In genomic region chr11:99101693-99102092, GRCm38 (mm10) we compare ENCODE assay signal across 27 mouse cellular contexts. TPM values are rescaled to one million over a fixed set of nuclear protein-coding genes. Genes with fewer than 3 reads are reported as not detected.
A peak's percentile ranks its signal among the peaks of the same experiment; 100 is the strongest.
DNase-seq lines count a peak whose midpoint lies in the region; ATAC-seq and TF ChIP-seq lines count a peak whose summit lies in the region.
"Had no signal": no experiment of that assay in that cellular context is flagged by ENCODE, and none has a peak within 500 bp of the region (broad histone marks: within the 10 kb centered on the region; RNA-seq: fewer than 3 reads in every experiment).

No protein-coding gene starts in this region.

- no peak overlapping the region for H3K4me3 ChIP-seq in heart, embryonic 11.5 days (ENCODE audit: low read depth, low read length)
- H3K4me3 ChIP-seq in embryonic facial prominence, embryonic 10.5 days, result no peak overlapping the region
- no peak overlapping the region for H3K4me3 ChIP-seq in liver, postnatal 0 days (ENCODE audit: low read depth, low read length)
- H3K4me3 ChIP-seq: embryonic facial prominence, embryonic 12.5 days; forebrain, embryonic 13.5 days; forebrain, embryonic 15.5 days had no signal

- no peaks in the 10 kb centered on the region for H3K36me3 ChIP-seq in heart, embryonic 11.5 days (ENCODE audit: control insufficient read depth, insufficient read depth, low read length)
- H3K36me3 ChIP-seq in embryonic facial prominence, embryonic 10.5 days (replicated peaks), result no peaks in the 10 kb centered on the region
- no peaks in the 10 kb centered on the region for H3K36me3 ChIP-seq in liver, postnatal 0 days (replicated peaks; ENCODE audit: insufficient read depth, low read length)
- H3K36me3 ChIP-seq: embryonic facial prominence, embryonic 12.5 days; forebrain, embryonic 15.5 days; G1E had no signal

- H3K9ac ChIP-seq in heart, embryonic 11.5 days (ENCODE audit: low read depth, low read length), result no peak overlapping the region
- H3K9ac ChIP-seq in liver, postnatal 0 days (replicated peaks), result no peak overlapping the region
- H3K9ac ChIP-seq: embryonic facial prominence, embryonic 12.5 days; forebrain, embryonic 13.5 days; forebrain, embryonic 15.5 days; forebrain, postnatal 0 days had no signal

- ATAC-seq in heart, embryonic 11.5 days (replicated peaks; ENCODE audit: insufficient number of reproducible peaks, low FRiP score, low TSS enrichment), result no peak
- no peak for ATAC-seq in liver, postnatal 0 days
- ATAC-seq: activated CD4-positive, CD25-positive, alpha-beta regulatory T cell, adult 4 months; CD4-positive, CD25-positive, alpha-beta regulatory T cell, adult 4 months; forebrain, embryonic 13.5 days; forebrain, embryonic 15.5 days; forebrain, postnatal 0 days; Patski had no signal

- no peak overlapping the region for H3K4me2 ChIP-seq in heart, embryonic 11.5 days
- no peak overlapping the region for H3K4me2 ChIP-seq in liver, postnatal 0 days (ENCODE audit: low read depth, low read length)
- H3K4me2 ChIP-seq: embryonic facial prominence, embryonic 12.5 days; forebrain, embryonic 13.5 days; forebrain, embryonic 15.5 days had no signal

- 39% methylated on average over 8 of the region's 8 CpGs for WGBS in heart, embryonic 11.5 days (ENCODE audit: insufficient replicate concordance)
- WGBS in embryonic facial prominence, embryonic 10.5 days, result 86% methylated on average over 8 of the region's 8 CpGs
- 61% methylated on average over 8 of the region's 8 CpGs for WGBS in liver, postnatal 0 days (ENCODE audit: insufficient replicate concordance)

- H3K4me1 ChIP-seq in heart, embryonic 11.5 days (ENCODE audit: control insufficient read depth, insufficient read depth, low read length), result peaks cover 8% of the 10 kb centered on the region; the same call in 1 of the 2 replicates
- peaks cover 43% of the 10 kb centered on the region for H3K4me1 ChIP-seq in embryonic facial prominence, embryonic 10.5 days
- peaks cover 17% of the 10 kb centered on the region; the same call in 1 of the 2 replicates for H3K4me1 ChIP-seq in liver, postnatal 0 days (ENCODE audit: insufficient read depth)
- H3K4me1 ChIP-seq: forebrain, embryonic 13.5 days; forebrain, embryonic 15.5 days had no signal

- H3K27ac ChIP-seq in heart, embryonic 11.5 days (ENCODE audit: low read depth, low read length), result no peak overlapping the region
- H3K27ac ChIP-seq in embryonic facial prominence, embryonic 10.5 days (replicated peaks), result peak overlapping the region; percentile 14; the same call in 1 of the 2 replicates
- H3K27ac ChIP-seq in liver, postnatal 0 days (ENCODE audit: low read depth), result no peak overlapping the region
- H3K27ac ChIP-seq: embryonic facial prominence, embryonic 12.5 days; forebrain, embryonic 13.5 days; forebrain, embryonic 15.5 days had no signal

- TF ChIP-seq CTCF in liver, postnatal 0 days (IDR thresholded peaks at IDR 0.05; ENCODE audit: low read depth), result no peak

- no peaks in the 10 kb centered on the region for H3K9me3 ChIP-seq in heart, embryonic 11.5 days (replicated peaks; ENCODE audit: control insufficient read depth, low read length)
- H3K9me3 ChIP-seq in embryonic facial prominence, embryonic 10.5 days, result no peaks in the 10 kb centered on the region
- H3K9me3 ChIP-seq in liver, postnatal 0 days (ENCODE audit: low read length), result no peaks in the 10 kb centered on the region
- H3K9me3 ChIP-seq: embryonic facial prominence, embryonic 12.5 days; forebrain, embryonic 13.5 days; forebrain, embryonic 15.5 days; G1E had no signal

- peak; percentile 94 for DNase-seq in heart, adult 11 months
- DNase-seq in 3T3-L1 (ENCODE audit: low read depth, low spot score) (peak; percentile 18), R1 (ENCODE audit: low read depth, low spot score) (peak; percentile 52)
- no peak for DNase-seq in embryonic facial prominence, embryonic 10.5 days (ENCODE audit: low spot score)
- no peak for DNase-seq in liver, postnatal 0 days
- DNase-seq in adrenal gland, postnatal 36 days, result no peak
- DNase-seq: adrenal gland, adult 8-10 months; adrenal gland, postnatal 14 days; B cell, adult 2 months; cerebellum, adult 11 months; cerebellum, adult 18-20 months; cerebellum, adult 8-10 months; cerebellum, adult 9-11 months; cerebellum, postnatal 14 days; cerebellum, postnatal 36 days; embryo, embryonic 11 days; forebrain, postnatal 0 days had no signal

- TF ChIP-seq EP300 in liver, postnatal 0 days (IDR thresholded peaks at IDR 0.05; ENCODE audit: low read depth), result no peak

- no peaks in the 10 kb centered on the region for H3K27me3 ChIP-seq in heart, embryonic 11.5 days (ENCODE audit: control insufficient read depth, insufficient read depth, low read length)
- H3K27me3 ChIP-seq in embryonic facial prominence, embryonic 10.5 days (replicated peaks; ENCODE audit: low read depth, poor library complexity, severe bottlenecking), result no peaks in the 10 kb centered on the region
- no peaks in the 10 kb centered on the region for H3K27me3 ChIP-seq in liver, postnatal 0 days (ENCODE audit: insufficient read depth, low read length)
- H3K27me3 ChIP-seq: CH12.LX; embryonic facial prominence, embryonic 12.5 days; forebrain, embryonic 13.5 days; forebrain, embryonic 15.5 days; Patski had no signal

RNA-seq across cellular contexts. Expression of gene Tns4, which starts 12.6 kb away (rescaled TPM):
- 0.13 TPM in 1 of 2 replicates, not detected in the other for polyA plus RNA-seq in heart, embryonic 11.5 days (2014; fragmentation: Nextera tagmentation; extraction: Ambion mirVana)
- polyA plus RNA-seq in embryonic facial prominence, embryonic 10.5 days (2016; fragmentation: Nextera tagmentation; extraction: Ambion mirVana), result 0.96 and 1.0 TPM in 2 replicates
- polyA plus RNA-seq in liver, postnatal 0 days (2015; fragmentation: Nextera tagmentation; extraction: Ambion mirVana), result 0.25 and 0.31 TPM in 2 replicates
- total RNA-seq in adrenal gland, postnatal 36 days (2021), result under 1 TPM; 0.13 to 0.20 TPM
- polyA plus RNA-seq: activated CD4-positive, CD25-positive, alpha-beta regulatory T cell, adult 4 months; forebrain, embryonic 13.5 days; forebrain, embryonic 15.5 days; forebrain, postnatal 0 days; Patski had no signal

RNA-seq across cellular contexts. Expression of gene Ccr7, which starts 53.2 kb away (rescaled TPM):
- 0.21 and 0.36 TPM in 2 replicates for polyA plus RNA-seq in heart, embryonic 11.5 days (2014; fragmentation: Nextera tagmentation; extraction: Ambion mirVana)
- polyA plus RNA-seq in embryonic facial prominence, embryonic 10.5 days (2016; fragmentation: Nextera tagmentation; extraction: Ambion mirVana), result 0.50 and 0.78 TPM in 2 replicates
- 1.5 and 1.6 TPM in 2 replicates for polyA plus RNA-seq in liver, postnatal 0 days (2015; fragmentation: Nextera tagmentation; extraction: Ambion mirVana)
- under 1 TPM in 1 of 2 experiments, not detected in 1; 0.20 TPM for total RNA-seq in adrenal gland, postnatal 36 days (2021)
- total RNA-seq: common myeloid progenitor, adult 5-6 weeks had no signal
- polyA plus RNA-seq: forebrain, embryonic 13.5 days; forebrain, embryonic 15.5 days; G1E had no signal

Comparison
In these comparisons a context has a peak if more than half of its experiments do, and no peak if none do; other contexts are left out.
1. DNase-seq: peak in heart, adult 11 months (single experiment), 3T3-L1 (single experiment) and R1 (single experiment); none in embryonic facial prominence, embryonic 10.5 days (single experiment), liver, postnatal 0 days (single experiment) and adrenal gland, postnatal 36 days (0 of 2).